Mouse (Mus musculus): ENCODE results near the gene Tns4. TPM values are rescaled to one million over a fixed set of nuclear protein-coding genes. Genes with fewer than 3 reads are reported as not detected.
A peak's percentile ranks its signal among the peaks of the same experiment; 100 is the strongest.

Gene Tns4
- polyA plus RNA-seq, 1 experiment from 2014 or later, result 0.67 TPM

GRCm38 (mm10) chr11:99047643-99048042 lies 41.5 kb downstream of the Tns4 start:
- Histone ChIP-seq H3K27ac (ENCODE audit: low read depth, low read length) (no peak overlapping the region), H3K4me3 (ENCODE audit: low read depth, low read length) (no peak overlapping the region), H3K9me3 (ENCODE audit: control insufficient read depth, low read length) (no peaks in the 10 kb centered on the region), H3K9ac (ENCODE audit: low read length) (no peak overlapping the region), H3K27me3 (ENCODE audit: control insufficient read depth, insufficient read depth, low read length) (no peaks in the 10 kb centered on the region), H3K4me1 (ENCODE audit: control insufficient read depth, insufficient read depth, low read length) (peaks cover 3% of the 10 kb centered on the region), H3K36me3 (ENCODE audit: control insufficient read depth, insufficient read depth, low read length) (peaks cover 8% of the 10 kb centered on the region), H3K4me2 (no peak overlapping the region)
- DNase-seq (ENCODE audit: low spot score, missing footprints), result no peak
- WGBS, result 78% methylated on average over 1 of the region's 2 CpGs
- ATAC-seq (ENCODE audit: low FRiP score), result no peak

GRCm38 (mm10) chr11:99047120-99047519 lies 42.0 kb downstream of the Tns4 start:
- Histone ChIP-seq H3K36me3 (ENCODE audit: control insufficient read depth, insufficient read depth, low read length) (peaks cover 8% of the 10 kb centered on the region), H3K4me2 (no peak overlapping the region), H3K9ac (ENCODE audit: low read length) (no peak overlapping the region), H3K9me3 (ENCODE audit: control insufficient read depth, low read length) (no peaks in the 10 kb centered on the region), H3K4me3 (ENCODE audit: low read depth, low read length) (no peak overlapping the region), H3K27ac (ENCODE audit: low read depth, low read length) (no peak overlapping the region), H3K4me1 (ENCODE audit: control insufficient read depth, insufficient read depth, low read length) (peaks cover 3% of the 10 kb centered on the region), H3K27me3 (ENCODE audit: control insufficient read depth, insufficient read depth, low read length) (no peaks in the 10 kb centered on the region)
- ATAC-seq (ENCODE audit: low FRiP score), result no peak
- WGBS, result 65% methylated on average over 5 of the region's 5 CpGs
- no peak for DNase-seq (ENCODE audit: low spot score, missing footprints)

- H3K4me1 ChIP-seq (ENCODE audit: control insufficient read depth, insufficient read depth, low read length), result peaks cover 19% of the 10 kb centered on the region
- H3K9ac ChIP-seq (ENCODE audit: low read length), result no peak overlapping the region
- no peak for DNase-seq (ENCODE audit: low spot score, missing footprints)
- H3K27ac ChIP-seq (ENCODE audit: low read depth, low read length), result no peak overlapping the region
- ATAC-seq (ENCODE audit: low FRiP score), result no peak
- no peak overlapping the region for H3K4me2 ChIP-seq
- no peaks in the 10 kb centered on the region for H3K27me3 ChIP-seq (ENCODE audit: control insufficient read depth, insufficient read depth, low read length)
- 92% methylated on average over 12 of the region's 12 CpGs for WGBS
- no peak overlapping the region for H3K4me3 ChIP-seq (ENCODE audit: low read depth, low read length)
- H3K9me3 ChIP-seq (ENCODE audit: control insufficient read depth, low read length), result no peaks in the 10 kb centered on the region
- peaks cover 5% of the 10 kb centered on the region for H3K36me3 ChIP-seq (ENCODE audit: control insufficient read depth, insufficient read depth, low read length)
Measured at GRCm38 (mm10) chr11:99045159-99045889, 43.8 kb downstream of the Tns4 start.

- Histone ChIP-seq H3K4me3 (ENCODE audit: low read depth, low read length) (no peak overlapping the region), H3K4me2 (no peak overlapping the region)
Measured at GRCm38 (mm10) chr11:99044306-99044705, 44.8 kb downstream of the Tns4 start.

GRCm38 (mm10) chr11:99043632-99044031 lies 45.5 kb downstream of the Tns4 start:
- ATAC-seq (ENCODE audit: low FRiP score) (no peak), DNase-seq (ENCODE audit: low spot score, missing footprints) (no peak)
- Histone ChIP-seq H3K4me2 (no peak overlapping the region), H3K9me3 (ENCODE audit: control insufficient read depth, low read length) (no peaks in the 10 kb centered on the region), H3K27ac (ENCODE audit: low read depth, low read length) (no peak overlapping the region), H3K4me1 (ENCODE audit: control insufficient read depth, insufficient read depth, low read length) (peaks cover 20% of the 10 kb centered on the region), H3K27me3 (ENCODE audit: control insufficient read depth, insufficient read depth, low read length) (no peaks in the 10 kb centered on the region), H3K9ac (ENCODE audit: low read length) (no peak overlapping the region), H3K36me3 (ENCODE audit: control insufficient read depth, insufficient read depth, low read length) (no peaks in the 10 kb centered on the region; the same call in 1 of the 2 replicates), H3K4me3 (ENCODE audit: low read depth, low read length) (no peak overlapping the region)
- 88% methylated on average over 6 of the region's 6 CpGs for WGBS

More at GRCm38 (mm10) chr11:99044306-99044705, 44.8 kb downstream of the Tns4 start:
- H3K27ac ChIP-seq (ENCODE audit: low read depth, low read length), result no peak overlapping the region
- H3K9ac ChIP-seq (ENCODE audit: low read length), result no peak overlapping the region
- ATAC-seq (ENCODE audit: low FRiP score), result no peak
- no peak for DNase-seq (ENCODE audit: low spot score, missing footprints)
- no peaks in the 10 kb centered on the region for H3K9me3 ChIP-seq (ENCODE audit: control insufficient read depth, low read length)
- H3K36me3 ChIP-seq (ENCODE audit: control insufficient read depth, insufficient read depth, low read length), result no peaks in the 10 kb centered on the region; the same call in 1 of the 2 replicates
- H3K4me1 ChIP-seq (ENCODE audit: control insufficient read depth, insufficient read depth, low read length), result peaks cover 20% of the 10 kb centered on the region
- WGBS, result 88% methylated on average over 5 of the region's 5 CpGs
- no peaks in the 10 kb centered on the region for H3K27me3 ChIP-seq (ENCODE audit: control insufficient read depth, insufficient read depth, low read length)

GRCm38 (mm10) chr11:99042834-99043431 lies 46.2 kb downstream of the Tns4 start:
- ATAC-seq (ENCODE audit: low FRiP score) (no peak), DNase-seq (ENCODE audit: low spot score, missing footprints) (no peak)
- no peaks in the 10 kb centered on the region for H3K27me3 ChIP-seq (ENCODE audit: control insufficient read depth, insufficient read depth, low read length)
- H3K4me1 ChIP-seq (ENCODE audit: control insufficient read depth, insufficient read depth, low read length), result peaks cover 20% of the 10 kb centered on the region
- H3K36me3 ChIP-seq (ENCODE audit: control insufficient read depth, insufficient read depth, low read length), result no peaks in the 10 kb centered on the region
- H3K27ac ChIP-seq (ENCODE audit: low read depth, low read length), result no peak overlapping the region
- WGBS, result 63% methylated on average over 12 of the region's 12 CpGs
- H3K4me2 ChIP-seq, result peak overlapping the region; percentile 10; the same call in 1 of the 2 replicates
- H3K4me3 ChIP-seq (ENCODE audit: low read depth, low read length), result peak overlapping the region; percentile 10
- no peaks in the 10 kb centered on the region for H3K9me3 ChIP-seq (ENCODE audit: control insufficient read depth, low read length)
- no peak overlapping the region for H3K9ac ChIP-seq (ENCODE audit: low read length)

GRCm38 (mm10) chr11:99041841-99042780 lies 47.0 kb downstream of the Tns4 start:
- Histone ChIP-seq H3K4me1 (ENCODE audit: control insufficient read depth, insufficient read depth, low read length) (peaks cover 20% of the 10 kb centered on the region), H3K4me2 (peak overlapping the region; percentile 93), H3K36me3 (ENCODE audit: control insufficient read depth, insufficient read depth, low read length) (no peaks in the 10 kb centered on the region), H3K9ac (ENCODE audit: low read length) (peak overlapping the region; percentile 91), H3K27ac (ENCODE audit: low read depth, low read length) (peak overlapping the region; percentile 88), H3K9me3 (ENCODE audit: control insufficient read depth, low read length) (no peaks in the 10 kb centered on the region), H3K4me3 (ENCODE audit: low read depth, low read length) (peak overlapping the region; percentile 53), H3K27me3 (ENCODE audit: control insufficient read depth, insufficient read depth, low read length) (no peaks in the 10 kb centered on the region)
- ATAC-seq (ENCODE audit: low FRiP score), result no peak
- 57% methylated on average over 16 of the region's 16 CpGs for WGBS
- peak; percentile 89 for DNase-seq (ENCODE audit: low spot score, missing footprints)

- peak; percentile 98 for DNase-seq (ENCODE audit: low spot score, missing footprints)
- Histone ChIP-seq H3K9ac (ENCODE audit: low read length) (peak within 1 kb of the TSS; percentile 91), H3K27me3 (ENCODE audit: control insufficient read depth, insufficient read depth, low read length) (no peaks in the 10 kb centered on the region), H3K4me1 (ENCODE audit: control insufficient read depth, insufficient read depth, low read length) (peaks cover 20% of the 10 kb centered on the region), H3K4me2 (peak within 1 kb of the TSS; percentile 93), H3K27ac (ENCODE audit: low read depth, low read length) (peak within 1 kb of the TSS; percentile 88), H3K36me3 (ENCODE audit: control insufficient read depth, insufficient read depth, low read length) (no peaks in the 10 kb centered on the region), H3K4me3 (ENCODE audit: low read depth, low read length) (peak within 1 kb of the TSS; percentile 53), H3K9me3 (ENCODE audit: control insufficient read depth, low read length) (no peaks in the 10 kb centered on the region)
- ATAC-seq (ENCODE audit: low FRiP score), result peak; percentile 85
- under 1% methylated on average over 62 of the region's 63 CpGs for WGBS
Measured at GRCm38 (mm10) chr11:99041051-99041729, 47.9 kb downstream of the Tns4 start, which contains the start of gene Igfbp4. Gene Igfbp4, plus strand, starts transcription at chr11:99041244.

All from midbrain, embryonic 11.5 days (tissue).